Mouse (Mus musculus) myocyte (in vitro differentiated cells): ENCODE measurements around the gene Gpc6. TPM values are rescaled to one million over a fixed set of nuclear protein-coding genes. Genes with fewer than 3 reads are reported as not detected.

Experiments used
- H3K27me3 ChIP-seq: one replicate; pipeline ENCODE4 v1.6.1; 2011; ENCODE audit not compliant: control insufficient read depth, insufficient read depth, insufficient read length
- H3K36me3 ChIP-seq: one replicate; pipeline ENCODE4 v1.6.1; 2011; ENCODE audit not compliant: control insufficient read depth, insufficient read depth
- H3K4me2 ChIP-seq: one replicate; pipeline ENCODE4 v1.6.1; 2011; ENCODE audit warnings: low read depth, control low read depth
- H3K4me3 ChIP-seq: one replicate; pipeline ENCODE4 v1.5.1; 2011; ENCODE audit warnings: mild to moderate bottlenecking, control low read depth, moderate library complexity
- H3K79me2 ChIP-seq: one replicate; pipeline ENCODE4 v1.6.1; 2011; ENCODE audit not compliant: control insufficient read depth, insufficient read depth
- H3ac ChIP-seq: one replicate; pipeline ENCODE4 v1.6.1; 2011; ENCODE audit not compliant: control insufficient read depth, insufficient read length
- CEBPB ChIP-seq: IDR thresholded peaks from 2 replicates; pipeline ENCODE4 v1.6.1; 2011; ENCODE audit warnings: mild to moderate bottlenecking, moderate library complexity; ENCODE audit not compliant: poor library complexity, insufficient read depth, severe bottlenecking
- E2F4 ChIP-seq: IDR thresholded peaks from one replicate; pipeline ENCODE4 v1.6.1; 2011; ENCODE audit warnings: mild to moderate bottlenecking, control low read depth, moderate library complexity; ENCODE audit not compliant: insufficient read depth
- MAX ChIP-seq: IDR thresholded peaks from one replicate; pipeline ENCODE4 v1.6.1; 2011; ENCODE audit warnings: low read depth, mild to moderate bottlenecking, control low read depth
- MYOD1 ChIP-seq, 3 experiments: IDR thresholded peaks; one replicate each; pipeline ENCODE4 v1.6.1; 2011; ENCODE audit warnings: control low read depth in 2 of 3, low read depth in 2 of 3, mild to moderate bottlenecking in 2 of 3, moderate library complexity in 1 of 3; ENCODE audit not compliant: insufficient read length in 2 of 3, control insufficient read depth in 1 of 3
- MYOG ChIP-seq, 3 experiments: IDR thresholded peaks; one replicate each; pipeline ENCODE4 v1.6.1; 2011; ENCODE audit warnings: control low read depth in 2 of 3, low read depth in 2 of 3, mild to moderate bottlenecking in 2 of 3; ENCODE audit not compliant: insufficient read length in 2 of 3, control insufficient read depth in 1 of 3, insufficient read depth in 1 of 3
- POLR2A ChIP-seq: IDR thresholded peaks from one replicate; pipeline ENCODE4 v1.6.1; 2011; ENCODE audit warnings: low read depth, mild to moderate bottlenecking, control low read depth, moderate library complexity; ENCODE audit not compliant: insufficient read length
- POLR2AphosphoS2 ChIP-seq: IDR thresholded peaks from one replicate; pipeline ENCODE4 v1.6.1; 2011; ENCODE audit warnings: low read depth, control low read depth; ENCODE audit not compliant: insufficient read length
- REST ChIP-seq: IDR thresholded peaks from one replicate; pipeline ENCODE4 v1.6.1; 2011; ENCODE audit warnings: mild to moderate bottlenecking, control low read depth, moderate library complexity; ENCODE audit not compliant: insufficient read depth, insufficient read length
- SRF ChIP-seq: IDR thresholded peaks from one replicate; pipeline ENCODE4 v1.6.1; 2011; ENCODE audit warnings: low read depth; ENCODE audit not compliant: control insufficient read depth, insufficient read length
- TCF12 ChIP-seq: IDR thresholded peaks from one replicate; pipeline ENCODE4 v1.6.1; 2011; ENCODE audit warnings: mild to moderate bottlenecking, control low read depth; ENCODE audit not compliant: poor library complexity, insufficient read depth, severe bottlenecking
- TCF3 ChIP-seq: IDR thresholded peaks from one replicate; pipeline ENCODE4 v1.6.1; 2011; ENCODE audit warnings: low read depth, control low read depth; ENCODE audit not compliant: insufficient read length
- USF1 ChIP-seq: IDR thresholded peaks from one replicate; pipeline ENCODE4 v1.6.1; 2011; ENCODE audit warnings: low read depth, mild to moderate bottlenecking, control low read depth, moderate library complexity
- polyA plus RNA-seq: library from polyadenylated mRNA; unstranded; fragments of >200 nt; fragmentation: generic; extraction: Trizol; gene quantifications from one replicate; pipeline ENCODE4 v1.2.1, GENCODE M21; 2012; ENCODE audit warnings: missing spikeins

The Gpc6 gene
- polyA plus RNA-seq, 1 experiment = 5.0 TPM

- Histone ChIP-seq H3K4me3 (no peak overlapping the region), H3K36me3 (no peaks in the 10 kb centered on the region), H3K79me2 (no peaks in the 10 kb centered on the region), H3K27me3 (no peaks in the 10 kb centered on the region), H3ac (no peak overlapping the region), H3K4me2 (no peak overlapping the region)
- TF ChIP-seq E2F4 = no peak
- TF ChIP-seq REST = no peak
- no peak for TF ChIP-seq CEBPB
- no peak for TF ChIP-seq MYOD1 (IDR thresholded peaks at IDR 0.05; ENCODE audit: control insufficient read depth in 1 of 3, insufficient read length in 2 of 3, low read depth in 2 of 3)
- no peak for TF ChIP-seq POLR2AphosphoS2
These were observed 853.7 kb downstream of the Gpc6 start for GRCm38 (mm10) chr14:117778538-117779413.

- no peaks in the 10 kb centered on the region for H3K36me3 ChIP-seq
- no peak overlapping the region for H3ac ChIP-seq
- no peak overlapping the region for H3K4me3 ChIP-seq
- H3K27me3 ChIP-seq = no peaks in the 10 kb centered on the region
- H3K4me2 ChIP-seq = no peak overlapping the region
- no peak for TF ChIP-seq REST
- TF ChIP-seq MYOD1 (IDR thresholded peaks at IDR 0.05; ENCODE audit: control insufficient read depth in 1 of 3, insufficient read length in 2 of 3, low read depth in 2 of 3) = no peak
- no peak for TF ChIP-seq POLR2AphosphoS2
- TF ChIP-seq TCF3 = no peak
- no peak for TF ChIP-seq MAX
- no peak for TF ChIP-seq E2F4
- TF ChIP-seq SRF = no peak
- no peaks in the 10 kb centered on the region for H3K79me2 ChIP-seq
These were observed 856.6 kb downstream of the Gpc6 start for GRCm38 (mm10) chr14:117781724-117782123.

GRCm38 (mm10) chr14:117783671-117784262, 858.7 kb downstream of the Gpc6 start:
- no peaks in the 10 kb centered on the region for H3K36me3 ChIP-seq
- H3K79me2 ChIP-seq = no peaks in the 10 kb centered on the region
- H3ac ChIP-seq = no peak overlapping the region
- H3K4me2 ChIP-seq = no peak overlapping the region
- no peak overlapping the region for H3K4me3 ChIP-seq
- TF ChIP-seq TCF12 = no peak
- no peaks in the 10 kb centered on the region for H3K27me3 ChIP-seq

GRCm38 (mm10) chr14:117784960-117785359, 859.8 kb downstream of the Gpc6 start:
- TF ChIP-seq REST (no peak), SRF (no peak), USF1 (no peak), MAX (no peak), E2F4 (no peak), POLR2AphosphoS2 (no peak), TCF12 (no peak), POLR2A (no peak), MYOD1 (IDR thresholded peaks at IDR 0.05; ENCODE audit: control insufficient read depth in 1 of 3, insufficient read length in 2 of 3, low read depth in 2 of 3) (no peak), TCF3 (no peak), CEBPB (no peak), MYOG (IDR thresholded peaks at IDR 0.05; ENCODE audit: control insufficient read depth in 1 of 3, insufficient read depth in 1 of 3, insufficient read length in 2 of 3, low read depth in 2 of 3) (no peak)
- Histone ChIP-seq H3K79me2 (no peaks in the 10 kb centered on the region), H3K36me3 (no peaks in the 10 kb centered on the region), H3ac (no peak overlapping the region), H3K4me3 (no peak overlapping the region), H3K4me2 (no peak overlapping the region), H3K27me3 (no peaks in the 10 kb centered on the region)

GRCm38 (mm10) chr14:117785507-117786085, 860.5 kb downstream of the Gpc6 start:
- TF ChIP-seq POLR2A (no peak), POLR2AphosphoS2 (no peak), REST (no peak), MYOD1 (IDR thresholded peaks at IDR 0.05; ENCODE audit: control insufficient read depth in 1 of 3, insufficient read length in 2 of 3, low read depth in 2 of 3) (no peak), USF1 (no peak), E2F4 (no peak), SRF (no peak), TCF3 (no peak), TCF12 (no peak), CEBPB (no peak)
- no peak overlapping the region for H3K4me2 ChIP-seq
- no peaks in the 10 kb centered on the region for H3K79me2 ChIP-seq
- no peaks in the 10 kb centered on the region for H3K27me3 ChIP-seq
- no peak overlapping the region for H3ac ChIP-seq
- H3K36me3 ChIP-seq = no peaks in the 10 kb centered on the region
- H3K4me3 ChIP-seq = no peak overlapping the region
